In genomic region chrX:70385276-70385961, GRCm38 (mm10) we compare ENCODE assay signal across 8 mouse cellular contexts. TPM values are rescaled to one million over a fixed set of nuclear protein-coding genes. Genes with fewer than 3 reads are reported as not detected.
DNase-seq lines count a peak whose midpoint lies in the region; ATAC-seq and TF ChIP-seq lines count a peak whose summit lies in the region.

TSS of gene 1110012L19Rik (plus strand) at chrX:70385877.

- H3K4me2 ChIP-seq in heart, embryonic 11.5 days: peak within 1 kb of the TSS; percentile 59
- H3K4me2 ChIP-seq in kidney, embryonic 16.5 days (replicated peaks; ENCODE audit: low read depth, low read length): peak within 1 kb of the TSS; percentile 55
- H3K4me2 ChIP-seq in stomach, embryonic 14.5 days (replicated peaks; ENCODE audit: low read depth, low read length): peak within 1 kb of the TSS; percentile 46

- H3K4me3 ChIP-seq in C2C12 (ENCODE audit: insufficient read depth, poor library complexity, severe bottlenecking): peak within 1 kb of the TSS; percentile 35
- peak within 1 kb of the TSS; percentile 69 for H3K4me3 ChIP-seq in erythroblast, embryonic 14.5 days (replicated peaks)
- H3K4me3 ChIP-seq in heart, embryonic 11.5 days (ENCODE audit: low read depth, low read length): peak within 1 kb of the TSS; percentile 55
- peak within 1 kb of the TSS; percentile 59 for H3K4me3 ChIP-seq in kidney, embryonic 16.5 days (ENCODE audit: low read length)
- peak within 1 kb of the TSS; percentile 75 for H3K4me3 ChIP-seq in liver, adult 2 months (ENCODE audit: insufficient read depth, low read depth, low read length)
- peak within 1 kb of the TSS; percentile 44 for H3K4me3 ChIP-seq in stomach, embryonic 14.5 days (ENCODE audit: low read depth, low read length)

- H3K4me1 ChIP-seq in erythroblast, embryonic 14.5 days (ENCODE audit: control insufficient read depth): peaks cover 18% of the 10 kb centered on the region
- H3K4me1 ChIP-seq in heart, embryonic 11.5 days (ENCODE audit: control insufficient read depth, insufficient read depth, low read length): no peaks in the 10 kb centered on the region
- H3K4me1 ChIP-seq in kidney, embryonic 16.5 days (ENCODE audit: insufficient read depth, low read length): 0 out of 2 replicates have a peak, but pooled peaks cover 4% of the 10 kb centered on the region
- peaks cover 6% of the 10 kb centered on the region; the same call in 1 of the 2 replicates for H3K4me1 ChIP-seq in liver, adult 2 months (ENCODE audit: control insufficient read depth, insufficient read depth, low read length)
- no peaks in the 10 kb centered on the region for H3K4me1 ChIP-seq in stomach, embryonic 14.5 days (ENCODE audit: control insufficient read depth, insufficient read depth, low read length)

- peak; percentile 95 for DNase-seq in brain, adult 2 months (ENCODE audit: low read depth, low spot score)
- DNase-seq in liver, adult 2 months (ENCODE audit: extremely low read depth, low read depth, low spot score): peak; percentile 92
- peak; percentile 89 for DNase-seq in naive thymus-derived CD4-positive, alpha-beta T cell, adult 2 months (ENCODE audit: low read depth)

- peak within 1 kb of the TSS; percentile 54; the same call in 1 of the 2 replicates for H3K27ac ChIP-seq in heart, embryonic 11.5 days (ENCODE audit: low read depth, low read length)
- H3K27ac ChIP-seq in kidney, embryonic 16.5 days (ENCODE audit: low read length): peak within 1 kb of the TSS; percentile 82
- H3K27ac ChIP-seq in liver, adult 2 months (replicated peaks; ENCODE audit: insufficient read depth, low read depth, low read length): peak within 1 kb of the TSS; percentile 91
- peak within 1 kb of the TSS; percentile 80 for H3K27ac ChIP-seq in stomach, embryonic 14.5 days (ENCODE audit: low read length)

- peaks cover 8% of the 10 kb centered on the region for H3K36me3 ChIP-seq in C2C12 (ENCODE audit: control insufficient read depth, insufficient read depth)
- H3K36me3 ChIP-seq in erythroblast, embryonic 14.5 days (ENCODE audit: control insufficient read depth): peaks cover 9% of the 10 kb centered on the region
- no peaks in the 10 kb centered on the region for H3K36me3 ChIP-seq in heart, embryonic 11.5 days (ENCODE audit: control insufficient read depth, insufficient read depth, low read length)
- 0 out of 2 replicates have a peak, but pooled peaks cover 2% of the 10 kb centered on the region for H3K36me3 ChIP-seq in kidney, embryonic 16.5 days (ENCODE audit: insufficient read depth, low read length)
- no peaks in the 10 kb centered on the region; the same call in 1 of the 2 replicates for H3K36me3 ChIP-seq in liver, adult 2 months (ENCODE audit: control insufficient read depth, insufficient read depth, low read length)
- H3K36me3 ChIP-seq in stomach, embryonic 14.5 days (ENCODE audit: control insufficient read depth, insufficient read depth, low read length): no peaks in the 10 kb centered on the region

- no peaks in the 10 kb centered on the region for H3K79me2 ChIP-seq in C2C12 (ENCODE audit: control insufficient read depth, insufficient read depth)
- no peaks in the 10 kb centered on the region for H3K79me2 ChIP-seq in liver, adult 2 months (ENCODE audit: control insufficient read depth, insufficient read depth, low read length)

- WGBS in heart, embryonic 11.5 days (ENCODE audit: insufficient replicate concordance): 13% methylated on average over 22 of the region's 22 CpGs
- 20% methylated on average over 22 of the region's 22 CpGs for WGBS in kidney, embryonic 16.5 days
- WGBS in liver, adult 2 months: under 1% methylated on average over 22 of the region's 22 CpGs
- 22% methylated on average over 22 of the region's 22 CpGs for WGBS in stomach, embryonic 14.5 days

- H3K9me3 ChIP-seq in erythroblast, embryonic 14.5 days (ENCODE audit: control insufficient read depth, low read length): no peaks in the 10 kb centered on the region
- no peaks in the 10 kb centered on the region for H3K9me3 ChIP-seq in heart, embryonic 11.5 days (replicated peaks; ENCODE audit: control insufficient read depth, low read length)
- no peaks in the 10 kb centered on the region for H3K9me3 ChIP-seq in kidney, embryonic 16.5 days (ENCODE audit: low read length)
- H3K9me3 ChIP-seq in stomach, embryonic 14.5 days (ENCODE audit: control insufficient read depth, low read depth, low read length): no peaks in the 10 kb centered on the region

- H3K79me3 ChIP-seq in C2C12 (ENCODE audit: low read depth): no peaks in the 10 kb centered on the region

- TF ChIP-seq CTCF in C2C12 (IDR thresholded peaks at IDR 0.05; ENCODE audit: control insufficient read depth, insufficient read depth, insufficient read length): no peak
- no peak for TF ChIP-seq CTCF in liver, adult 2 months (IDR thresholded peaks at IDR 0.05; ENCODE audit: low read depth, low read length)

- H3ac ChIP-seq in C2C12 (ENCODE audit: control insufficient read depth, insufficient read length, low read depth): peak within 1 kb of the TSS; percentile 57

- no peak for TF ChIP-seq POLR2A in liver, adult 2 months (IDR thresholded peaks at IDR 0.05; ENCODE audit: extremely low read depth, insufficient read depth, low read length)

- peak; percentile 90 for ATAC-seq in heart, embryonic 11.5 days (replicated peaks; ENCODE audit: insufficient number of reproducible peaks, low FRiP score, low TSS enrichment)
- peak; percentile 95 for ATAC-seq in kidney, embryonic 16.5 days (ENCODE audit: low FRiP score, low TSS enrichment)
- peak; percentile 89 for ATAC-seq in stomach, embryonic 14.5 days (ENCODE audit: insufficient number of reproducible peaks, insufficient read depth, low FRiP score, low read depth)

- peaks cover 5% of the 10 kb centered on the region for H3K27me3 ChIP-seq in C2C12 (ENCODE audit: control insufficient read depth, insufficient read depth, insufficient read length)
- 0 out of 2 replicates have a peak, but pooled peaks cover 2% of the 10 kb centered on the region for H3K27me3 ChIP-seq in erythroblast, embryonic 14.5 days (ENCODE audit: control insufficient read depth)
- no peaks in the 10 kb centered on the region for H3K27me3 ChIP-seq in heart, embryonic 11.5 days (ENCODE audit: control insufficient read depth, insufficient read depth, low read length)
- H3K27me3 ChIP-seq in kidney, embryonic 16.5 days (ENCODE audit: insufficient read depth, low read length): no peaks in the 10 kb centered on the region
- no peaks in the 10 kb centered on the region for H3K27me3 ChIP-seq in liver, adult 2 months (ENCODE audit: control insufficient read depth, insufficient read depth, low read length)
- no peaks in the 10 kb centered on the region for H3K27me3 ChIP-seq in stomach, embryonic 14.5 days (ENCODE audit: control insufficient read depth, insufficient read depth, low read length)

- H3K9ac ChIP-seq in heart, embryonic 11.5 days (ENCODE audit: low read depth, low read length): peak within 1 kb of the TSS; percentile 70
- peak within 1 kb of the TSS; percentile 75 for H3K9ac ChIP-seq in kidney, embryonic 16.5 days (replicated peaks; ENCODE audit: low read length)
- H3K9ac ChIP-seq in liver, adult 2 months (ENCODE audit: low read depth, low read length): peak within 1 kb of the TSS; percentile 74
- H3K9ac ChIP-seq in stomach, embryonic 14.5 days (replicated peaks; ENCODE audit: low read depth, low read length): peak within 1 kb of the TSS; percentile 28

TF ChIP-seq in C2C12, 6 proteins besides CTCF, POLR2A, EP300 and RAD21:
- TF ChIP-seq CEBPB (IDR thresholded peaks at IDR 0.05; ENCODE audit: low read depth) (peak; percentile 84), MYOG (IDR thresholded peaks at IDR 0.05; ENCODE audit: control insufficient read depth, extremely low read depth, insufficient read length) (no peak)

RNA-seq across cellular contexts. Expression of gene 1110012L19Rik, which starts in this region (rescaled TPM):
- polyA plus RNA-seq in C2C12 (2012; fragmentation: generic; extraction: Trizol): 30.2 TPM
- 0.04 and 0.15 TPM in 2 replicates for polyA plus RNA-seq in erythroblast, embryonic 14.5 days (2012)
- 25.9 and 29.6 TPM in 2 replicates for polyA plus RNA-seq in heart, embryonic 11.5 days (2014; fragmentation: Nextera tagmentation; extraction: Ambion mirVana)
- 36.1 and 39.1 TPM in 2 replicates for polyA plus RNA-seq in kidney, embryonic 16.5 days (2015; fragmentation: Nextera tagmentation; extraction: Ambion mirVana)
- total RNA-seq in liver, adult 2 months (2014; rRNA removed): 19.7 and 23.0 TPM in 2 replicates
- 6.0 and 6.7 TPM in 2 replicates for polyA plus RNA-seq in liver, adult 2 months (2012; rRNA removed)
- polyA plus RNA-seq in stomach, embryonic 14.5 days (2014; fragmentation: Nextera tagmentation; extraction: Ambion mirVana): 33.5 and 37.2 TPM in 2 replicates

Comparison
In these comparisons a context has a peak if more than half of its experiments do, and no peak if none do; other contexts are left out.
1. Peak in every context shown above with its lines: DNase-seq, ATAC-seq, H3K4me3 ChIP-seq and H3K27ac ChIP-seq.